Mouse (Mus musculus) midbrain, embryonic 11.5 days (tissue): ENCODE results near the gene Zp3. TPM values are rescaled to one million over a fixed set of nuclear protein-coding genes. Genes with fewer than 3 reads are reported as not detected.
A peak's percentile ranks its signal among the peaks of the same experiment; 100 is the strongest.

Experiments used
- ATAC-seq: fragments of 200-750 bp; cut with Nextera tagmentation; 2 replicates; pipeline ENCODE4 v1.8.0; 2017; ENCODE audit warnings: moderate TSS enrichment, moderate library complexity; ENCODE audit not compliant: low FRiP score
- DNase-seq: peaks from one replicate; pipeline ENCODE4 v3.0.0; 2015; ENCODE audit warnings: low spot score; ENCODE audit errors: missing footprints
- H3K27ac ChIP-seq: fragments of 300-500 bp; sonication (generic); 2 replicates; pipeline ENCODE4 v1.5.1; 2014; ENCODE audit warnings: low read depth, low read length
- H3K27me3 ChIP-seq: fragments of 300-500 bp; sonication (generic); 2 replicates; pipeline ENCODE4 v1.6.1; 2014; ENCODE audit warnings: mild to moderate bottlenecking, low read length, moderate library complexity, mixed read lengths; ENCODE audit not compliant: control insufficient read depth, insufficient read depth
- H3K36me3 ChIP-seq: fragments of 300-500 bp; sonication (generic); 2 replicates; pipeline ENCODE4 v1.6.1; 2014; ENCODE audit warnings: mild to moderate bottlenecking, low read length, moderate library complexity, mixed read lengths; ENCODE audit not compliant: control insufficient read depth, insufficient read depth
- H3K4me1 ChIP-seq: fragments of 300-500 bp; sonication (generic); 2 replicates; pipeline ENCODE4 v1.6.1; 2014; ENCODE audit warnings: low read length; ENCODE audit not compliant: control insufficient read depth, insufficient read depth
- H3K4me2 ChIP-seq: fragments of 300-500 bp; sonication (generic); 2 replicates; pipeline ENCODE4 v1.6.1; 2014; ENCODE audit warnings: mild to moderate bottlenecking, moderate library complexity
- H3K4me3 ChIP-seq: fragments of 300-500 bp; sonication (generic); 2 replicates; pipeline ENCODE4 v1.5.1; 2014; ENCODE audit warnings: low read depth, low read length
- H3K9ac ChIP-seq: fragments of 300-500 bp; sonication (generic); 2 replicates; pipeline ENCODE4 v1.6.1; 2014; ENCODE audit warnings: low read length
- H3K9me3 ChIP-seq: fragments of 300-500 bp; sonication (generic); 2 replicates; pipeline ENCODE4 v1.6.1; 2016; ENCODE audit warnings: low read length; ENCODE audit not compliant: control insufficient read depth
- WGBS: fragments of 180-500 bp; shearing (Covaris S2); extraction: QIAGEN DNeasy Blood & Tissue Kit; methylation state at CpG from one replicate; pipeline ENCODE4 v1.1.7; 2014; 5-methylcytosine and 5-hydroxymethylcytosine counted together
- polyA plus RNA-seq: library from polyadenylated mRNA; unstranded; fragments of >200 nt; fragmentation: Nextera tagmentation; extraction: Ambion mirVana; gene quantifications from 2 replicates; pipeline ENCODE4 v1.2.1, GENCODE M21; 2014

Gene Zp3
- polyA plus RNA-seq, 1 experiment from 2014 or later: not detected

GRCm38 (mm10) chr5:135966866-135967265 is 13.0 kb upstream of the Zp3 start:
- H3K9me3 ChIP-seq: no peaks in the 10 kb centered on the region
- peaks cover 8% of the 10 kb centered on the region for H3K4me1 ChIP-seq
- no peak for ATAC-seq
- no peak overlapping the region for H3K27ac ChIP-seq
- peaks cover 5% of the 10 kb centered on the region; the same call in 1 of the 2 replicates for H3K27me3 ChIP-seq
- H3K4me2 ChIP-seq: no peak overlapping the region
- H3K9ac ChIP-seq: no peak overlapping the region
- no peak overlapping the region for H3K4me3 ChIP-seq
- WGBS: 67% methylated on average over 9 of the region's 9 CpGs
- DNase-seq: no peak
- H3K36me3 ChIP-seq: no peaks in the 10 kb centered on the region

DNA sequence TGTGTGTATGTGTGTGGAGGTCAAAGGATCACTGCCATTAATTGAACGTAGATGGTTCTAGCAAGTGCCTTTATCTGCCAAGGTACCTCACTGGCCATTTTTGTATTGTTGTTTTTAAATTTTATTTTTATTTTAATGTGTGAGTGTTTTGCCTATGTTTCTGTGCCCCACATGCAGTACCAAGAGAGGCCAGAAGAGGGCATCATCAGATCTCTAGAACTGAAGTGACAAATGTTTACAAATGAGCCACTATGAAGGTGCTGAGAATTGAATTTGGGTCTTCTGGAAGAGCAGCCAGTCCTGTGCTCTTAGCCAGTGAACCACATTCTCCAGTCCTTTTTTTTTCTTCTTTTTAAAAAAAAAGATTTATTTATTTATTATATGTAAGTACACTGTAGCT is 11.1 kb upstream of the Zp3 start:
- H3K9me3 ChIP-seq: no peaks in the 10 kb centered on the region
- no peak overlapping the region for H3K9ac ChIP-seq
- H3K4me1 ChIP-seq: peaks cover 3% of the 10 kb centered on the region; the same call in 1 of the 2 replicates
- ATAC-seq: no peak
- WGBS: 68% methylated on average over 1 of the region's 1 CpGs
- no peak overlapping the region for H3K4me3 ChIP-seq
- H3K36me3 ChIP-seq: no peaks in the 10 kb centered on the region
- H3K27ac ChIP-seq: no peak overlapping the region
- peaks cover 5% of the 10 kb centered on the region; the same call in 1 of the 2 replicates for H3K27me3 ChIP-seq
- no peak overlapping the region for H3K4me2 ChIP-seq
- peak; percentile 87 for DNase-seq

- DNase-seq: no peak
- Histone ChIP-seq H3K27me3 (peaks cover 5% of the 10 kb centered on the region; the same call in 1 of the 2 replicates), H3K9me3 (no peaks in the 10 kb centered on the region), H3K4me2 (no peak overlapping the region), H3K9ac (no peak overlapping the region), H3K36me3 (no peaks in the 10 kb centered on the region), H3K27ac (no peak overlapping the region), H3K4me3 (no peak overlapping the region), H3K4me1 (peaks cover 3% of the 10 kb centered on the region; the same call in 1 of the 2 replicates)
- 82% methylated on average over 6 of the region's 6 CpGs for WGBS
- no peak for ATAC-seq
Observed at GRCm38 (mm10) chr5:135970247-135970646, 9.7 kb upstream of the Zp3 start.

DNA sequence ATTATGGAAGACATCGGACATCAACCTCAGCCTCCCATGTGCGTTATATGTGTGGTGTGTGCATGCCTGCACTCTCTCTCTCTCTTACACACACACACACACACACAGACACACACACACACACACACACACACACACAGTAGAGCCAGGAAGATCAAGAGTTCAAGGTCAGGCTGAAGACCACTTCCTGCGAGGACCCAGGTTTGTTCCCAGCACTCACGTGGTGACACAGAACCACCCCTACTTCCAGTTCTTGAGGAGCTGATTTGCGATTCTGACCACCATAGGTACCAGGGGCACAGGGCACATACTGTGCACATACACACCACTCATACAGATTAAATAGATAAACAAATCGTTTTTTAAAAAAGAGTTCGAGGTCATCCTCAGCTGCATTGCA is 8.0 kb upstream of the Zp3 start:
- DNase-seq (no peak), ATAC-seq (no peak)
- Histone ChIP-seq H3K4me3 (no peak overlapping the region), H3K4me1 (no peaks in the 10 kb centered on the region), H3K9ac (no peak overlapping the region), H3K27me3 (no peaks in the 10 kb centered on the region), H3K27ac (no peak overlapping the region), H3K4me2 (no peak overlapping the region), H3K36me3 (no peaks in the 10 kb centered on the region), H3K9me3 (no peaks in the 10 kb centered on the region)
- 90% methylated on average over 7 of the region's 7 CpGs for WGBS

DNA sequence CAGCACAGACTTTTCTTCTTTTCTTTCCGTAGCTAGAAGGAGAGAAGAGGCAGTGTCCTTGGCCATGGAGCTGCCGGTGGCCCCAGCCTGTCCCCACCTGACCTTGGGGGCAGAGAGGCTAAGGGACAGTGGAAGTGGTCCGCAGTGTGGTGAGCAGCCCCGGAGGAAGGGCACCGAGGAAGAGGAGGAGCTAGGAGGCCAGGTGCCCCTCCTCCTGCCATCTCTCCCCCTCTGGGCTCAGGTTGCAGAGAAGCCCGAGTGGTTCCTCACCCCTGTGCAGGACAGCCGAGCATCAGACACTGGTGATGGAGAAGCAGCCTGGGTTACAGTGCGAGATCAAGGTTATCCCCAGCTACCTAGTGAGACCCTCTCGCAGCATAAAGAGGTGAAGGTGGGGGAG is 5.5 kb upstream of the Zp3 start, which contains the start of gene Ssc4d:
Gene Ssc4d, minus strand, starts transcription at position 167 of the 400 bp plus-strand sequence.
- 19% methylated on average over 9 of the region's 9 CpGs for WGBS
- Histone ChIP-seq H3K4me3 (no peak within 1 kb of the TSS), H3K36me3 (no peaks in the 10 kb centered on the region), H3K27ac (no peak within 1 kb of the TSS), H3K9me3 (no peaks in the 10 kb centered on the region), H3K4me1 (no peaks in the 10 kb centered on the region), H3K27me3 (no peaks in the 10 kb centered on the region), H3K4me2 (no peak within 1 kb of the TSS), H3K9ac (no peak within 1 kb of the TSS)
- ATAC-seq (no peak), DNase-seq (no peak)

GRCm38 (mm10) chr5:135975893-135976668 is 3.8 kb upstream of the Zp3 start:
- Histone ChIP-seq H3K4me3 (no peak overlapping the region), H3K4me2 (no peak overlapping the region), H3K27ac (no peak overlapping the region), H3K36me3 (no peaks in the 10 kb centered on the region), H3K9me3 (no peaks in the 10 kb centered on the region), H3K4me1 (no peaks in the 10 kb centered on the region), H3K9ac (no peak overlapping the region), H3K27me3 (no peaks in the 10 kb centered on the region)
- WGBS: 93% methylated on average over 8 of the region's 8 CpGs
- DNase-seq (no peak), ATAC-seq (no peak)

- Histone ChIP-seq H3K4me1 (no peaks in the 10 kb centered on the region), H3K9ac (no peak overlapping the region), H3K27ac (no peak overlapping the region), H3K4me2 (no peak overlapping the region), H3K36me3 (no peaks in the 10 kb centered on the region), H3K4me3 (no peak overlapping the region), H3K27me3 (no peaks in the 10 kb centered on the region), H3K9me3 (no peaks in the 10 kb centered on the region)
- DNase-seq (no peak), ATAC-seq (no peak)
- 79% methylated on average over 5 of the region's 5 CpGs for WGBS
Observed at GRCm38 (mm10) chr5:135979381-135979780, 518 bp upstream of the Zp3 start.

- no peaks in the 10 kb centered on the region for H3K36me3 ChIP-seq
- DNase-seq (peak; percentile 96), ATAC-seq (no peak)
- no peaks in the 10 kb centered on the region for H3K4me1 ChIP-seq
- 41% methylated on average over 6 of the region's 6 CpGs for WGBS
- no peak overlapping the region for H3K4me3 ChIP-seq
- H3K9me3 ChIP-seq: no peaks in the 10 kb centered on the region
- no peak overlapping the region for H3K4me2 ChIP-seq
- H3K27ac ChIP-seq: no peak overlapping the region
- no peak overlapping the region for H3K9ac ChIP-seq
- H3K27me3 ChIP-seq: no peaks in the 10 kb centered on the region
Observed at GRCm38 (mm10) chr5:135982398-135982797, 2.5 kb downstream of the Zp3 start.

DNA sequence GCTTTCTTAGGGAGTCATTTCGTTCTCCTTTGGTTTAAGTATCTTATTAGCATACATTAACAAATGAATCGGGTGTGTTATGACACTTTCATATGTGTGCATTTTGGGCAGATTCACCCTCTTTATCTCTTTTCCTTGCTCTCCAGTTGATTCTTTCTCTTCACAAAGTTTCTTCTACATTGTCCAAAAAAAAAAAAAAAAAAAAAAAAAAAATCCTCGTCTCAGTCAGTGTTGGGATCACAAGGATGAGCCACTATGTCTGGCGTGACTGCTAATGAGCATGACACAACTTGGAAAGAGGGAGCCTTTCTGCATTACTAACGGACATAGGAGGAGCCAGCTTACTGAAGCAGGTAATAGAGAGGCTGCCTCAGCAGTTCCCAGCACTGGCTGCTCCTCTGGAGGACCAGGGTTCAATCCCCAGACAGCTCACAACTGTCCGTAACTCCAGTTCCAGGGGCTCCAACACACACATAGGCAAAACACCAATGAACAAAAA is 4.7 kb downstream of the Zp3 start:
- Histone ChIP-seq H3K9me3 (no peaks in the 10 kb centered on the region), H3K4me2 (no peak overlapping the region), H3K9ac (no peak overlapping the region), H3K4me1 (no peaks in the 10 kb centered on the region), H3K27me3 (no peaks in the 10 kb centered on the region), H3K4me3 (no peak overlapping the region), H3K27ac (no peak overlapping the region), H3K36me3 (no peaks in the 10 kb centered on the region)
- WGBS: 69% methylated on average over 6 of the region's 6 CpGs
- ATAC-seq (no peak), DNase-seq (no peak)
